Mouse (Mus musculus) subcutaneous adipose tissue, adult 2 months (tissue): Measurements from ENCODE around the gene BC048671. TPM values are rescaled to one million over a fixed set of nuclear protein-coding genes. Genes with fewer than 3 reads are reported as not detected.

Source experiments
- polyA plus RNA-seq: library from polyadenylated mRNA; depleted of rRNA; stranded (reverse); fragments of >200 nt; gene quantifications from 2 replicates; pipeline ENCODE4 v1.2.3, GENCODE M21; 2012; ENCODE audit warnings: low replicate concordance; rRNA removed

BC048671 gene
- polyA plus RNA-seq = not detected in 2 replicates

DNA sequence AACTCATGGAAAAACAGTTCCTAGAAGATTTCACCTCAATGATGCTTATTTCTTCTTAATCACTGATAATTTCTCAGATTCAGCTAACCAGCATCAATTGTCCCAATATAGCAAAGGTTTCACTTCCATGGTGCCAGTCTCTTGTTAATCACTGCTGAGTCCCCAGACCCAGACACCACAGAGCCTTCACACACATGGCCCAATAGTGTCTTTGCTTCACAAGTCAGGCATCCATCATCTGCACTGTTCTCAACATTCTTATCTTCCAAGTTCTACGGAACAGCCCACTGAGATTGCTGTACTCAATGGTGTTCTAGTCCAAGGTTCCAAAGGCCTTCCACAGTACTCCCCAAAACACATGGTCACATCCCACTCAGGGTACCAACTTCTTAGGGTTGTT lies at the start of gene BC048671:
Gene BC048671 (plus strand): TSS at position 301 of the 400 bp plus-strand sequence.

DNA sequence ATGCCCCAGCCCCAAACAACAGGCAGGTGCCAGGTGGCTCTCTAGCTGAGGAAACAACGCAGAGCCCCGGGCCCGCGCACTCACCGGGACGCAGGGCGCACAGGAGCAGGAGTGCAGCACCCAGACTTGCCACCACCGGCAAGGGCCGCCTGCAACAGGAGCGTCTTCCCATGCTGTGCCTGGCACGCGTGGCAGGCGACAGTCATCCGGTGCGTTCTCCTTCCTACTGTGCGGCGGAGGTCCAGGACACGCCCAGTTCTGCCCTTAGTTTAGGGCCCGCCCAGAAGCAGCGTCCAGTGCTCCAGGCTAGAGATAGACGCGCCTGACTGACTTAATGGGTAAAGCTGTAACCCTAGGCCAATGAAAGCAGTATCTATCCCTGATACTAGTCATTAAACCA lies 24.0 kb downstream of the BC048671 start, which contains the start of gene Chst13:
Gene Chst13 (minus strand): TSS at position 195 of the 400 bp plus-strand sequence.

DNA sequence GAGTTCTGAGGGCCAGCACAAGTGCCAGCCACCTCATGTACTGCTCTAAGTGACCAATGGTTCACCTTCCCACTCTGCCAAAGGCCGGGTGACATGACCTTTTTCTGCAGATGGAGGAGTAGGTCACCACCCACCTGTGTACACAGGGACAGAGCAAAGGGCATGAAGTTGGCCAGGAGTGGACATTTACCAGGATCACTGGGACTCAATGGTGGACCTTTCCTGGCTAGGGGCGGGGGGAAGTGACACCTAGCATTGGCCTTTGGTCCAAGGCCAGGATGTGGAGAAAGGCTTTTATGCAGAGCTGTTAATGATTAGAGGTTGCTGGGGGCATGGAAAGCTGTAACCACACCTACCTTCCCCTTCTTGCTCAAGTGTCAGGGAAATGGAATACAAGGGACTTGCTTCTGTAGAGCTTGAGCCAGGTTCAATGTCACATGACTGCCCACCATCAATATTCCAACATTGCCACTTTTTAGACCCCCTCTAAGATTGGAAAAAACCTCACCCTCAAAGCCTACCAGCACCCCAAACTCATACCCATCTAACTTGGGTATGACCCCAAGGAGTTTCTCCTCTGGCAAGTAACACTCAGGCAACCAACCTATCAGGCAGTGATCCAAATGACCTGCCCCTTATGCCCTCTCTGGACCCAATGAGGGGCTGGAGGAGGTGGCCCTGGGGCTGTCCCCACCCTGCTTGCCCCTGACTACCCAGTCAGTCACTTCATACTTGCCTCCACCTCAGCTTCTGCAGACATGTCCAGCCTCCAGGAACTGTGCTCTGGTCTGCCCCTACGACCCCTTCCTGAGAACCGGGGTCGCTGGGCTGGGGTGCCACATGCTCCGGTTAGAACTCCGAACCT lies 31.8 kb downstream of the BC048671 start, which contains the start of gene Uroc1:
Gene Uroc1 (plus strand): TSS at position 724 of the 865 bp plus-strand sequence.

Other genes starting within 250 kb of the BC048671 start
- not detected in 2 replicates for gene Vmn1r49, start 222.7 kb upstream of the BC048671 start, polyA plus RNA-seq
- not detected in 2 replicates for gene Vmn1r50, start 199.8 kb upstream of the BC048671 start, polyA plus RNA-seq
- gene Vmn1r51, start 178.6 kb upstream of the BC048671 start, polyA plus RNA-seq = not detected in 2 replicates
- gene Vmn1r52, start 126.4 kb upstream of the BC048671 start, polyA plus RNA-seq = not detected in 2 replicates
- not detected in 2 replicates for gene V1ra8, start 98.4 kb upstream of the BC048671 start, polyA plus RNA-seq
- 0.10 and 0.60 TPM in 2 replicates for gene Vmn1r53, start 76.8 kb upstream of the BC048671 start, polyA plus RNA-seq
- gene Vmn1r54, start 54.9 kb upstream of the BC048671 start, polyA plus RNA-seq = not detected in 2 replicates
- 1.2 and 6.2 TPM in 2 replicates for gene Chst13, start 24.0 kb downstream of the BC048671 start, polyA plus RNA-seq
- gene Uroc1, start 32.1 kb downstream of the BC048671 start, polyA plus RNA-seq = 0.13 TPM in 1 of 2 replicates, not detected in the other
- gene Zxdc, start 68.3 kb downstream of the BC048671 start, polyA plus RNA-seq = 10.9 and 32.8 TPM in 2 replicates
- 1.0 and 2.0 TPM in 2 replicates for gene Cfap100, start 127.6 kb downstream of the BC048671 start, polyA plus RNA-seq
- gene Klf15, start 161.4 kb downstream of the BC048671 start, polyA plus RNA-seq = 68.6 and 107 TPM in 2 replicates
- gene Aldh1l1, start 185.2 kb downstream of the BC048671 start, polyA plus RNA-seq = 69.0 and 168 TPM in 2 replicates